Mouse (Mus musculus) naive thymus-derived CD4-positive, alpha-beta T cell, adult 5 months (primary cell): ENCODE measurements around the gene Rbm34. TPM values are rescaled to one million over a fixed set of nuclear protein-coding genes. Genes with fewer than 3 reads are reported as not detected.

Experiments
- polyA plus RNA-seq: library from polyadenylated mRNA; unstranded; fragments of 100-300 nt; shearing (Covaris generic); gene quantifications from one replicate; pipeline ENCODE4 v1.2.1, GENCODE M21; 2017

Rbm34 gene
- 44.2 TPM for polyA plus RNA-seq

DNA sequence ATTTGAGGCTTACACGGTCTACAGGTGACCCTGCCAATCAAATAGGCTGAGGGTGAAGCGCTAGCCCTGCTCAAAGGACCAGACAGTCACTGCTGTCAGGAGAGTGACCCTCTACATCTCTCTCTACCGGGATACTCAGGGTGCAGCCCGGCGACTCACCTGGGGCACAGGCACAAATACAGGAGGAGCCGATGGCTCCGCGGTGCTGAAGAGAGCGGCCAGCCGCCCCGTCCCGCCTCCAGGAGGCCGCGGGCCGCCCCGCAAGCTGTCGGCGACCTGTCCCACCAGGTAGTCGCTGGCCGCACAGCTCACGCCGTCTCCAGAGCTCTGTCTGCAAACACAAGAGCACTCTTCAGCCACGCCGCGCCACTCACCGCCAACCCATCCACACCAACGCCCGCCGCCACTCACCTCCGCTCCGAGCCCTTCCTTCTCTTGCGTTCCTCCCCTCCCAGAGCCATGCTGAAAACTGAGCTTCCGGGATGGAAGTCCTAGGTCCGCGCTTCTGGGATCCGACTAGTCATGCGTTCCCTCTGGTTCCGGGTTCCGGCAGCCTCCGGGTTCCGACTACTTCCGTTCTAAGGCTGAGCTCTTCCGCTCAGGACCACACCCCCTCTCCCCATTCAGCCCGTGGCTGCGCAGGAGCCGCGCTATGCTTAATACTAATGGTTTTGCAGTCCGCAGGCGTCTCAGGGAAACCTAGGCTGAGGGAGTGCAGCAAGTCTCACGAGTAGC is at the start of gene Rbm34:
Gene Rbm34 (minus strand): TSS at position 493 of the 735 bp plus-strand sequence.

GRCm38 (mm10) chr8:126945730-126946163 is 25.1 kb downstream of the Rbm34 start, which contains the start of gene Tomm20:
TSS of gene Tomm20 (minus strand) at chr8:126945844.

Other genes with a start within 250 kb of the Rbm34 start
- gene Tomm20, start 25.2 kb downstream of the Rbm34 start, polyA plus RNA-seq, result 152 TPM
- gene Pard3, start 92.8 kb upstream of the Rbm34 start, polyA plus RNA-seq, result not detected